Mouse (Mus musculus) urinary bladder, postnatal 0 days (tissue): Measurements from ENCODE around the gene Cdc34b. TPM values are rescaled to one million over a fixed set of nuclear protein-coding genes. Genes with fewer than 3 reads are reported as not detected.

Experiments
- polyA plus RNA-seq: library from polyadenylated mRNA; unstranded; fragments of >200 nt; fragmentation: Nextera tagmentation; extraction: Ambion mirVana; gene quantifications from 2 replicates; pipeline ENCODE4 v1.2.1, GENCODE M21; 2015

Cdc34b gene
- 0.11 TPM in 1 of 2 replicates, not detected in the other for polyA plus RNA-seq

DNA sequence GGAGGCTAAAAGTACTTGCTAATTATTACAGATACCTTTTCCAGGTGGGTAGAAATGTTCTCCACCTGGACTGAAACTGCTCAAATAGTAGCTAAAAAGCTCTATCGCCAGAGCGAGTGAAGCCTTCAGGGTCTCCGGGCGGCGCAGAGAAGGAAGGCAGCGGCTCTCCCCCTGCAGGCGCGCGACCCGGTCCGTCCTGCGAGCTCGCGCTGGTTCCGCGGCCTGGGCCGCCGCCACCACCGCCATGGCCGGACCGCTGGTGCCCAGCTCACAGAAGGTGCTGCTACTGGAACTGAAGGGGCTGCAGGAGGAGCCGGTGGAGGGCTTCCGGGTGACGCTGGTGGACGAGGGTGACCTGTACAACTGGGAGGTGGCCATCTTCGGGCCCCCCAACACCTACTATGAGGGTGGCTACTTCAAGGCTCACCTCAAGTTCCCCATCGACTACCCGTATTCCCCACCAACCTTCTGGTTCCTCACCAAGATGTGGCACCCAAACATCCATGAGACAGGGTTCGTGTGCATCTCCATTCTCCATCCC lies at the start of gene Cdc34b:
Gene Cdc34b (plus strand): TSS at position 51 of the 541 bp plus-strand sequence.

DNA sequence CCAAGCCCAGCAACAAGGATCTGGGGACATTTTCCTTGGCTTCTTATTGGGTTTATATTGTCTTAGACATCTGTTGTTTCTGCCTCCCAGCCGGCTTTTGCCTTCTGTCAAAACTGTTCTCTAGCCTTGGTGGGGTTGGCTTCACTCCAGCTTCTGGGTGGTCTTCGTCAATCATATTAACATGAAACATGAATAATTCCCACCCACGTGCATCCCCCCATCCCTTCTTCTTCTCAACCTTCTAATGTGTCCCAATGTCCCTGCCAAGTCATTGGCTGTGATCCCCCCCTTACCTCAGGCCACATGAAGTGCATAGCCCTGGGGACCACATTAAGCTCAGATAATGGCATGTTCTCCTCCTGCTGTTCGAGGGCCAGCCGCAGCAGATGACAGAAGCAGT lies 37.1 kb upstream of the Cdc34b start, which contains the start of gene Gm11541:
Gene Gm11541 (minus strand): TSS at position 28 of the 400 bp plus-strand sequence.

DNA sequence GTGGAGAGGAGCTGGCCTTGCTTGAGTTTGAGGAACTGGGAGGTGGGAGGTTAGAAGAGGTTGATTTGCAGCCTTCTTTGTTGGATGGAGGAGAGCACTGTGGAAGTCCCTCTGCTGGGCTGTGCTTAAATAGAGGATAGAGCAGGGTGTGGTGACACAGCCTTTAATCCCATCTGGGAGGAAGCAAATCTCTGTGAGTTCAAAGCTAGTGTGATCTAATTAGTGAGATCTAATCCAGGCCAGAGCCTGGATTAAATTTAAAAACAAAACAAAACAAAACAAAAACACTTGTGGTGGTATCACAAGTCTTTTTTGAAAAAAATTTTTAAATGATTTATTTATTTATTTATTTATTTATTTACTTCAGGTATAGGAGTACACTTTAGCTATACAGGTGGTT lies 41.0 kb downstream of the Cdc34b start, which contains the start of gene Tmem92:
Gene Tmem92 (minus strand): TSS at position 101 of the 400 bp plus-strand sequence.

Other genes starting within 250 kb of the Cdc34b start
- 18.2 and 22.5 TPM in 2 replicates for gene Epn3, start 241.8 kb upstream of the Cdc34b start, polyA plus RNA-seq
- gene Mycbpap, start 220.0 kb upstream of the Cdc34b start, polyA plus RNA-seq, result 0.41 and 1.2 TPM in 2 replicates
- gene Rsad1, start 192.5 kb upstream of the Cdc34b start, polyA plus RNA-seq, result 2.2 and 3.3 TPM in 2 replicates
- gene Chad, start 176.7 kb upstream of the Cdc34b start, polyA plus RNA-seq, result 0.58 and 0.79 TPM in 2 replicates
- 2.6 and 2.8 TPM in 2 replicates for gene Acsf2, start 139.9 kb upstream of the Cdc34b start, polyA plus RNA-seq
- gene Lrrc59, start 112.0 kb upstream of the Cdc34b start, polyA plus RNA-seq, result 112 and 135 TPM in 2 replicates
- gene Mrpl27, start 88.0 kb upstream of the Cdc34b start, polyA plus RNA-seq, result 122 and 124 TPM in 2 replicates
- 2.9 and 3.7 TPM in 2 replicates for gene Eme1, start 87.8 kb upstream of the Cdc34b start, polyA plus RNA-seq
- gene Xylt2, start 64.3 kb upstream of the Cdc34b start, polyA plus RNA-seq, result 10.7 and 10.9 TPM in 2 replicates
- gene Gm11541, start 37.3 kb upstream of the Cdc34b start, polyA plus RNA-seq, result 0.07 and 0.12 TPM in 2 replicates
- not detected in 2 replicates for gene Tmem92, start 40.9 kb downstream of the Cdc34b start, polyA plus RNA-seq
- gene Col1a1, start 194.4 kb downstream of the Cdc34b start, polyA plus RNA-seq, result 2,994 and 3,648 TPM in 2 replicates
- gene Hils1, start 225.8 kb downstream of the Cdc34b start, polyA plus RNA-seq, result not detected in 2 replicates
- 10.9 and 13.0 TPM in 2 replicates for gene Sgca, start 234.5 kb downstream of the Cdc34b start, polyA plus RNA-seq
- gene Ppp1r9b, start 249.3 kb downstream of the Cdc34b start, polyA plus RNA-seq, result 5.6 TPM in 2 replicates